Mouse (Mus musculus): Measurements from ENCODE around the gene Olfr654. TPM values are rescaled to one million over a fixed set of nuclear protein-coding genes. Genes with fewer than 3 reads are reported as not detected.

Gene Olfr654
- not detected for polyA plus RNA-seq (2017; shearing (Covaris generic))

- ATAC-seq = no peak
Measured at GRCm38 (mm10) chr7:104586725-104587124, at the start of gene Olfr654. Gene Olfr654, plus strand, starts transcription at chr7:104587025.

DNA sequence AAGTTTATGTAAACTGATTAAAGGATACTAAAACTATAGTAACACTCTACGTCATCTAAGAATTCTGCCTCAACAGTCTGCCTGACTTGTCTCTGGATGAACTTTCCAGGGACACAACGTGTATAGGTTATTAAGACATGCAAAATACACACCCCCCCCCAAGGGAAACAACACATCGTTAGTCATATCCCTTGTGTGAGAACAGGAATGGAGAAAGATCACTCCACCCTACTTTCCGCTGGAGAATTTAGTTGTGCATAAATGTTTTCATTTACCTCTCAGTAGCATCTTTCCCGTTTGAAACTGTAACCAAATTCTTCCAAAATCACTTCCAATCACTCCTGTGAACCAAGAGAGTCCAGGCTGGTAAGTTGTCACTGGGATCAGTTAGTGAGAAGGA is 37.0 kb upstream of the Olfr654 start, which contains the start of gene Olfr651:
Olfr651 (plus strand) TSS at position 301 of the 400 bp plus-strand sequence.
- ATAC-seq = no peak

DNA sequence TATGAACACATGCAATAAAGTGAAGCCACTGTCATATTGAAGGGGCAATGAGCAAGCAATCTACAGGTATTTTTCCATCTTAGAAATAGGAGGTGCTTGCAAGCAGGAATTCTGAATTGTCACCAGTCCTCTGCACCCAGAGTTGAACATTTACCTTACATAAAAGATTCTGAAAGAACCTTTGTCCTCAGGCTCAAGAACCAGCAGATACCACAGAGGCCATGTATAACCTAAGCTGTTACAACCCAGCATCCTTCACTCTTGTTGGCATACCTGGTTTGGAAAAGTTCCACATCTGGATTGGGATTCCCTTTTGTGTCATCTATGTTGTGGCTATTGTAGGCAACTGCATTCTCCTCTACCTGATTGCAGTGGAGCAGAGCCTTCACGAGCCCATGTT is 34.1 kb upstream of the Olfr654 start:
- ATAC-seq = no peak

DNA sequence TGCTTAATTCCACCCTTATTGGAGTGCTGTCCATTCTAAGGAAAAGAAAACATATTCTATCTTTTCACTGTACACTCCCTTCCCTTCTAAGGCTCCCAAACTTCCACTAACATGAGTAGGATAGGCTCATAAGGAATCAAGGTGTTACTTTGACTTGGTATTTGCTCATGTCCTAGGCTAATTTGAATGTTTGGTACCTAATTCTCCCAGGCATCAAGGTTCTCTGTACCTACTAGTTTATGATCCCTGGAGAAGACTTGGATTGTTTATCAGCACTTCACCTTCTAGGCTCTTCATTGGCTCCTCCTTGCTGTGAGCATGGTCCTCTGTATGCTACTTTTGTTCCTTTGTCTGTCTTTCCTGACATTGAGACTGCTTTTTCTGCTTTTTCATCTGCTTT is 26.2 kb upstream of the Olfr654 start, which contains the start of gene Olfr652:
Olfr652 (plus strand) TSS at position 301 of the 400 bp plus-strand sequence.
- no peak for ATAC-seq

DNA sequence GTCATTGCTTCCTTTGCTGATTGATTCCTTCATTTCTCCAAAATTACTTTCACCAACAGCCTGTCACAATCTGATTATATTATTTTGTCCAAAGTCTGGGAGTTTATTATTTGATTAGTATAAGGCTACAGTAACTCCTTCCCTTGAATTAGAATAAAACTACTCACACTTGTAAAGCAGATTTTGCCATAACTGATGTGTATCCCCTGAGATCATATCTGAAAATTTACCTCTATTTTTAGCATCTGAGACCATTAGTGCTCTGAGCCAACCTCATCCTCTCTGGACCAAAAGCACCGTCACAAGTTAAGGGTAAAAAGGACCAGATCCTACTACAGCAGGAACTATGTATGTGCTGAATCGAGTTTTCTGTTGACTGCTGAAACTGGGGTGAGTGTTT is 9.8 kb upstream of the Olfr654 start, which contains the start of gene Olfr653:
Olfr653 (plus strand) TSS at position 301 of the 400 bp plus-strand sequence.
- ATAC-seq = no peak

GRCm38 (mm10) chr7:104580846-104581245 is 6.0 kb upstream of the Olfr654 start:
- ATAC-seq = no peak

GRCm38 (mm10) chr7:104581429-104581828 is 5.4 kb upstream of the Olfr654 start:
- ATAC-seq = no peak

DNA sequence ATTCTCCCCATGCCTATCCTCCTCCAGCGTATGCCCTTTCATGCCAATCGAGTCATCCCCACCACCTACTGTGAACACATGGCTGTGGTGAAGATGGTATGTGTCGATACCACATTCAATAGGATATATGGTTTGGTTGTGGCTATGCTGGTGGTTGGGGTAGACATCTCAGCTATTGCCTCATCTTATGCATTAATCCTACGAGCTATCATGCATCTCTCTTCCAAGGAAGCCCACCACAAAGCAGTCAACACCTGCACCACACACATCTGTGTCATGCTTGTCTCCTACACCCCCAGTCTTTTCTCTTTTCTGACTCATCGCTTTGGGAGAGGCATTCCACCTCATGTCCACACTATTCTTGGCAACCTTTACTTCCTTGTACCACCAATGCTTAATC is 1.4 kb downstream of the Olfr654 start:
- no peak for ATAC-seq

GRCm38 (mm10) chr7:104601679-104602078 is 14.9 kb downstream of the Olfr654 start, which contains the start of gene Olfr655:
Gene Olfr655, minus strand, starts transcription at chr7:104601779.
- ATAC-seq = no peak

DNA sequence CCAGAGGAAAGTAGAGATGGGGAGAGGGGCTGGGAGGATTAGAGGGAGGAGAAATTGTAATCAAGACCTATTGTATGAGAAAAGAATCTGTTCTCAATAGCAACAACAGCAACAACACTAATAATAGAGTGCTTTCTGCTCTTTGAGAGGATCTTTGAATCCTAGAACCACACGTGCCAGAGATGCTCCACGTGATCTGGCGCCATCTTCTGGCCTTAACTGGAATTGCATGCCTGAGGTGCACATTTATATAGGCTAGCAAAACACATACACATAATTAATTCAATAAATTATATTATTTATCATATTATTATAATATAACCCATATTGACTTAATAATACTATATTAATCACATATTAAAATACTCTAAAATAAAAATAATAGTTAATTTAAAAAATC is 16.3 kb downstream of the Olfr654 start:
- peak; percentile 72 for ATAC-seq

GRCm38 (mm10) chr7:104604727-104605126 is 17.9 kb downstream of the Olfr654 start:
- ATAC-seq = no peak

DNA sequence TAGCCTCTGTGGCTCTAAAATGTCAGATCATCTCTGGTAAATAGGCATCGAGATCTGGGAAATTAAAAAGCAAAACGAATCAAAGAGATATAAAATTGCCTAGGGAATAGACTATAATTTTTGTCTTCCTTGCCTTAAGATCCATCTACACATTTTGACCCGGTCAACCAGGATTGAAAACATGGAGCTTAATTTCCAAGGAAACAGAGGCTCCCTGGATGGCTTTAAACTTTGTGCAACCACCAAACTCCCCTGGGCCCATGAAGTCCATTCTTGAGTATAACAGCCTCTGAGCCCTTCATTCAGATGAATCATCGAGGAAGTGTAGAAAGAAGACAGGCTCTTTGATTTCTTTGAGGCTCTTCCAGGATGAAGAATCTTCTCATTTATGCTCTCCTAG is 26.8 kb downstream of the Olfr654 start, which contains the start of gene Olfr656:
Olfr656 (plus strand) TSS at position 301 of the 400 bp plus-strand sequence.
- no peak for ATAC-seq

DNA sequence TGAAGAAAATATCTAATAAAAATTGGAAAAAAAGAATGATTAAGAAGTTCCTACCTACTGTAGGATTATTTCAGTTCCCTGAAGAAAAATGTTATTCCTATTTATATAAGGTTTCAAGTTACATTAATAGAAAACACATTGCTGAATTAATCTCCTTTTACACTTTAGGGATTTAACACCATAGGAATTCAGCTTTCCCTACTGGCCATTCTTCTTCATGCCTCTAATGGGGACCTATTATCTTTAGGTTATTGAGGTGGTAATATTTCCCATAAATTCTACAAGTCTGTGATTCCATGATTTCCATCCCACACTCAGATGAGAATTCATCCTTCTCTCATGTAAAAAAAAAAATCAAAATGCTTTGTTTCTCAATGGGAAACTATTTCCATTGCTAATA is 37.7 kb downstream of the Olfr654 start, which contains the start of gene Olfr657:
Olfr657 (plus strand) TSS at position 301 of the 400 bp plus-strand sequence.
- no peak for ATAC-seq

Other genes with a start within 250 kb of the Olfr654 start
- gene Trim12c, start 233.7 kb upstream of the Olfr654 start, polyA plus RNA-seq (2017; shearing (Covaris generic)) = 10 to 100 TPM; 14.6 to 21.1 (median 15.5) TPM
- gene Trim30b, start 217.1 kb upstream of the Olfr654 start, polyA plus RNA-seq (2017; shearing (Covaris generic)) = 1 to 10 TPM in 1 of 3 experiments, under 1 TPM in 2; 0.35 to 1.1 (median 0.69) TPM
- under 1 TPM; 0.21 to 0.33 (median 0.32) TPM for gene Trim30c, start 186.2 kb upstream of the Olfr654 start, polyA plus RNA-seq (2017; shearing (Covaris generic))
- gene Trim30a, start 121.8 kb upstream of the Olfr654 start, polyA plus RNA-seq (2017; shearing (Covaris generic)) = 10 to 100 TPM; 72.9 to 76.3 (median 75.4) TPM
- gene Trim30d, start 79.2 kb upstream of the Olfr654 start, polyA plus RNA-seq (2017; shearing (Covaris generic)) = 10 to 100 TPM; 24.8 to 39.3 (median 34.8) TPM
- gene Olfr651, start 36.9 kb upstream of the Olfr654 start, polyA plus RNA-seq (2017; shearing (Covaris generic)) = not detected
- gene Olfr652, start 26.1 kb upstream of the Olfr654 start, polyA plus RNA-seq (2017; shearing (Covaris generic)) = under 1 TPM in 1 of 3 experiments, not detected in 2; 0.13 TPM
- gene Olfr653, start 9.7 kb upstream of the Olfr654 start, polyA plus RNA-seq (2017; shearing (Covaris generic)) = not detected
- not detected for gene Olfr655, start 14.8 kb downstream of the Olfr654 start, polyA plus RNA-seq (2017; shearing (Covaris generic))
- gene Olfr656, start 26.9 kb downstream of the Olfr654 start, polyA plus RNA-seq (2017; shearing (Covaris generic)) = not detected
- gene Olfr657, start 37.8 kb downstream of the Olfr654 start, polyA plus RNA-seq (2017; shearing (Covaris generic)) = under 1 TPM in 1 of 3 experiments, not detected in 2; 0.39 TPM
- not detected for gene Olfr658, start 60.3 kb downstream of the Olfr654 start, polyA plus RNA-seq (2017; shearing (Covaris generic))
- gene Olfr659, start 79.7 kb downstream of the Olfr654 start, polyA plus RNA-seq (2017; shearing (Covaris generic)) = not detected
- gene Olfr661, start 99.5 kb downstream of the Olfr654 start, polyA plus RNA-seq (2017; shearing (Covaris generic)) = not detected
- gene Usp17le, start 190.4 kb downstream of the Olfr654 start, polyA plus RNA-seq (2017; shearing (Covaris generic)) = not detected